Mouse (Mus musculus): ENCODE results near the gene Btn2a2.
A peak's percentile ranks its signal among the peaks of the same experiment; 100 is the strongest.
"Not testable (repeated sequence)": the region's sequence is repeated elsewhere in the genome, so short reads cannot be mapped to it uniquely, and the experiment has no call there.

Btn2a2 gene

DNA sequence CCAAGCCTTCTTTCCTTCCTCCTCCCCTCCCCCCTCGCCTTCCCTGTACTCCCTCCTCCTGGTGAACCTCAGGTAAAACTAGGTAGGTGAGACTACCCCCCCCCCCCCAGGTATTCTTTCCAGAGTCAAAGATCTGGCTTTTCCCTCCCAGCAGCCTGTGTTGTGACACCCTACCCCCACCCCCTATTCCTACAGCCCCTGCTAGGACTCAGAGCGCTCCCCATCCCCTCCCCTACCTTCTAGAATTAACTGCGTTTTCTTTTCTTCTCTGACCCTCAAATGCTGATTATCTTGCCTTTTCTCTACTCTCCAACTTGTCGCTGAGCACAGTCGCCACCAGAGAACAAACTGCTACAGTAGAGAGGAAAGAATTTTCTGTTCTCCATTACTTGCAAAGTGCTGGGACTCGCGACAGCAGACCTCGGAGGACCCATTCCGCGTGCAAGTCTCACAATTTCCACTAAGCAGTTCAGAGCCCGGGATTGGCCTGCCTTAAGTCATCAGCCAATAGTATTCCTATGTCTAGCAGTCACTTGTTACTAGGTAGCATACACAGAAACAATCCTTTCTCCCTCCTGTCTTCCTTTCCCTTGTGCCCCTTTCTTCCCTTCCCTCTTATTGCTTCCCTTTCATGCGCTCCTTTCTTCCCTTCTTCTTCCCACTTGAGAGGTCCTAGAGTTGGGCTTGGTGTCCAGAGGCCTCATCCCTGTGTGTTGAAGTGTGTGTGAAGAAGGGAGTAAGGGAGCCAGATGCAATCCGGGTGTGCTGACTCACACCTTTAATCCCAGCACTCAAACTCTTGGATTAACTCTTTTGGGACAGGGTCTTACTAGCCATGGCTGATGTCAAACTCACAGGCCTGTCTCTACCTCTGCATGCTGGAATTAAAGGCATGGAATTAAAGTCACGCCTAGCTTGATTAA, at the start of gene Btn2a2:
TSS of gene Btn2a2 (minus strand) at position 458 of the 923 bp plus-strand sequence.
- no peak for DNase-seq (ENCODE audit: low spot score)

- DNase-seq (ENCODE audit: low spot score) = no peak
Measured at GRCm38 (mm10) chr13:23538249-23538648, 49.6 kb upstream of the Btn2a2 start.

GRCm38 (mm10) chr13:23537006-23537710, 48.5 kb upstream of the Btn2a2 start:
- no peak for DNase-seq (ENCODE audit: low spot score)

GRCm38 (mm10) chr13:23536076-23536822, 47.6 kb upstream of the Btn2a2 start:
- DNase-seq (ENCODE audit: low spot score) = no peak

GRCm38 (mm10) chr13:23535137-23536075, 46.7 kb upstream of the Btn2a2 start, which contains the start of gene Hist1h3g:
Gene Hist1h3g (plus strand): TSS chr13:23535422.
- DNase-seq (ENCODE audit: low spot score) = not testable (repeated sequence)

DNA sequence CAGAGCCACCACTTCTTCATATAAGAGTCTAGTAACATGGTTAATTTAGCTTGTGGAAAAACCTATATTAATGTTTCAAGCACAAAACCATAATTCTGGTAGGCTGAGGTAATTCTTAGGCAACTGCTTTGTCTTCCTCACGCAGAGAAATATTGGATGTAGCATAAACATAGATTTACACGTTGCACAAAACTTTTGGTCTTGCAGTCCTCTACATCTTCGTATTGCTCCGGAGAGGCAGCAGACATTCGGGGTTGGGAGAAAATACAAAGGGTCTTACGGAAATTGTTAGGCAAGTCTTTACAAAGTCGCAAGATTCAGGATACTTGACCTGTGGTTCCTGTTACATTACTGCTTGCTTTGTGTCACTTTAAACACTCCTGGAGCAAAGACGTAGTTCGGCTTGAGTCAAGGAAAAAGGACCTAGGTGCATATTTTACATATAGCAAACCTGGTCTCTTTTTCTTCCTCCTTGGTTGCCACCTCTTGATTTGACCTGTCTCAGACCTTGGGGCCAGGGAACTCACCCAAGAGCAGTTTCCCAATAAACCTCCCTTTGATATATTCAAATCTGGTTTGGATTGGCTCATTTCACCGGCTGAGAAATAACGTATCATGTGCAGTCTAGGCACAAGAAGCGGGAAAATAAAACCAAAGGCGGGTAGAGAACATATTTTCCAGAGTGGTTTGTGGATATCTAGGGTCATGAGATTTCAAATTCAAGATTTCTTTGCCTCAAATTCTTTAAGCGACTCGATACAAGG, 45.9 kb upstream of the Btn2a2 start:
- no peak for DNase-seq (ENCODE audit: low spot score)

DNA sequence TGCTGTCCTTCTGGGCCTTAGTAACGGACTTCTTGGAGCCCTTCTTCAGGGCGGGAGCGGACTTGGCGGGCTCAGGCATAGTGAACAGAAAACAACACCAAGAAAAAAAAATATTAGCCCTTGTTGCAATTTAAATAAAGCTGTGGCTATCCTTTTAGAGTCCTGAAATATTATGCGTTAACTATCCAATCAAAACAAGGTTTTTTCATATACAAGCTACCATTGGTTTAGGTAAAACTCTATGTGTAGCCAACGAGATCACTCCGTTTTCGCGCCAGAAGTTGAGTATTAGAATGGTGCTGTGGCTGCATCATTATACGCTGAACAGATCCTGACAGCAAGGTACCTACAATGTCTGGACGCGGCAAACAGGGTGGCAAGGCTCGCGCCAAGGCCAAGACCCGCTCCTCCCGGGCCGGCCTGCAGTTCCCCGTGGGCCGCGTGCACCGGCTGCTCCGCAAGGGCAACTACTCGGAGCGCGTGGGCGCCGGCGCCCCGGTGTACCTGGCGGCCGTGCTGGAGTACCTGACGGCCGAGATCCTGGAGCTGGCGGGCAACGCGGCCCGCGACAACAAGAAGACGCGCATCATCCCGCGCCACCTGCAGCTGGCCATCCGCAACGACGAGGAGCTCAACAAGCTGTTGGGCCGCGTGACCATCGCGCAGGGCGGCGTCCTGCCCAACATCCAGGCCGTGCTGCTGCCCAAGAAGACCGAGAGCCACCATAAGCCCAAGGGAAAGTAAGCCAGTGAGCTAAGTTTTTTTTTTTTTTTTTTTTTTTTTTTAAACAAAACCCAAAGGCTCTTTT, 45.1 kb upstream of the Btn2a2 start, which contains the start of gene Hist1h2af:
TSS of gene Hist1h2af (plus strand) at position 347 of the 808 bp plus-strand sequence.
- DNase-seq (ENCODE audit: low spot score) = not testable (repeated sequence)

DNA sequence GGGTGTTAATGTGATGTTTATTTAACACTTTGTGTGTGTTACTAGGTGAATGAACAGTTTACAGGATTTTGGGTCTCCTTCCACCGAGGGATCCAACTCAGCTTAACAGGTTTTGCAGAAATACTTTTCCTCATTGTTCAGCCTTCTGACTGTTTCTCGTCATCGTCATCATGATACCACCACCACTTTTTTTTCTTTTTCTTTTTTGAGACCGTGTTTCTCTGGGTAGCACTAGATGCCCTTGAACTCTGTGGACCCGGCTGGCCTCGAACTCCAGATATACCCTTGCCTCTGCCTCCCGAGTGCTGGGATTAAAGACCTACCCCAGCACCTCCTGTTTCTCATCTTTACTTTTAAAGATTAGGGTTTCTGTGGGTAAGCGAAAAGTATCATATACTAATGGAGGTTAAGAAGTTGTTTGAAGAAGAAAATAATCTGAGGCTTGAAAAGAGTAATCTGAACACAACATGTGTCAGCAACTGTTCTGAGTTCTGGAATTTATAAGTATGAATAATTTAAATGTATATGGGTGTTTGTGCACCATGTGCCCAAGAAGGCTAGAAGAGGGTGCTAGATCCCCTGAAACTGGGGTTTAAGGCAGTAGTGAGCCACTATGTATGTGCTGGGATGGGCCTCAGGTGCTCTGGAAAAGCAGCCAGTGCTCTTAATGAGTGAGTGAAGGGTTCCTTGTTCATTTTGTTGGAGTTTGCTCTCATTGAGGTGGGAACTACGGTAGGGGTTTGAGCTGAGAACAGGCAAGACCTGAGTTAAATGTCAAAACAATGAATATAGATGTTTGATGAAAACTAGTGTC, 43.8 kb upstream of the Btn2a2 start:
- DNase-seq (ENCODE audit: low spot score) = no peak

- DNase-seq (ENCODE audit: low spot score) = peak; percentile 93
Measured at GRCm38 (mm10) chr13:23530901-23531875, 42.5 kb upstream of the Btn2a2 start, which contains the start of gene Hist1h4h. Gene Hist1h4h (plus strand): TSS chr13:23531050.

- DNase-seq (ENCODE audit: low spot score) = no peak
Measured at GRCm38 (mm10) chr13:23530181-23530900, 41.7 kb upstream of the Btn2a2 start.

DNA sequence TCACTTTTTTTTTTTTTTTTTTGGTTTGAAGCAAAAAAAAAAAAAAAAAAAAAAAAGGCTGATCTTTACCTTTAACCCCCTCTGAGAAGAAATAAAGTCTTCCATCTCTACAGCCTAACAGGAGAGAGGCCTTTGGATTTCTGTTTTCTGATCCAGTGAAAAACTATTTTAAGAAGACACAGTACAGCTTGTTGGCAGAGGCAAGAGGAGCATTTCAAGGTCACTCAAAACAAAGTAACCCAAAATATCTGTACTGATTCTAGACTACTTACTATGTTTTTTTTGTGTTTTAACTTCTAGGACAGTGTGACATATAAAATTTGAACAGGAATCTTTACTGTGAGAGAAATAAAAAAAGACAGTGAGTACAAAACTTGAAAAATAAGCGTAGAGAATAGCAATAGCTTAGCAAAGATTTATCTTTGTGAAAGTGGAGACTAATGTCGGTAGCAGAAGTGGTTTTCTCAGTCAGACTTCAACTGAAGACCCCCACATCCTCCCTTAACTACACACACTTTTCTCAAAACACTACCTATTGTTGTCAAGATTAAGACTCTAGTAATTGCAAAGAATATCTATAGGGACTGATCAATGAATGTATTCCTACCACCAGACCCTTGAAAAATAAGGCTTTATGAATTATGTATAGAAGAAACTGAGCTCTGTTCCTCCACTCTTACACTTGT, 41.0 kb upstream of the Btn2a2 start:
- DNase-seq (ENCODE audit: low spot score) = no peak

DNA sequence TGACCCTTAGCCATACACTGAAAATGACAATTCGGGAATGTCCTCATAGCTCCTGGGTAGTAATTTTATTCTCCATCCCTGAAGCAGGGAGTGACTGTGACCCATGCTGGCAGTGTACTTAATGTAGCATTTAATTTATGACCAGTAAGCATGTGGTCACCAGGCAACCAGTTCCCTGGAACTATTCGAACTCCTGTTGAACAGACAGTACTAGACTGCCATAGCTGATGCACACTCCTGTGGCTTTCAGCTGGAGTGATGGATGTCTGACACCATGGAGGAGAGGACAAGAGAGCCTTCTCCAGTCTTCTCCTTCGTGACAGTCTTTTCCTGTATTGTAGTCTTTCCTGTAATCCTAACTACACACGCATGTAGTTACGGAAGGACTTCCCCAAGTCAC, 40.3 kb upstream of the Btn2a2 start:
- DNase-seq (ENCODE audit: low spot score) = no peak

DNA sequence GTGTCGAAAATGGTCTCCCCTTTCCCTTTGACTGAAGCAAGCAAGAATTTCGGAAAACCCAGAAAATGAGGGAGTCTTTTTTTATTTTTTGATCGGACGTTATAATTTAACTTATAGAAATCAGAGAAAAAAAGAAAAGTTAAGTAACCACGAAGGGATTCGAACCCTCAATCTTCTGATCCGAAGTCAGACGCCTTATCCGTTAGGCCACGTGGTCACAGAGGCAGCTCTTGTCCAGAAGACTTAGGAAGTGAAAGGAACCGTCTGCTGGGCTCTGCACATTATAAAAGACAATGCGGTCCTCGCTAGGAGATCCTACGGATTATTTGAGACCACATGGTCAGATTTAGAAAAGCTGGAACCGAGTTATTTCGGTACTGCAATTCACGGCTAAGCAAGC, 37.7 kb upstream of the Btn2a2 start:
- peak; percentile 94 for DNase-seq (ENCODE audit: low spot score)

- DNase-seq (ENCODE audit: low spot score) = no peak
Measured at GRCm38 (mm10) chr13:23525901-23526300, 37.2 kb upstream of the Btn2a2 start.

DNA sequence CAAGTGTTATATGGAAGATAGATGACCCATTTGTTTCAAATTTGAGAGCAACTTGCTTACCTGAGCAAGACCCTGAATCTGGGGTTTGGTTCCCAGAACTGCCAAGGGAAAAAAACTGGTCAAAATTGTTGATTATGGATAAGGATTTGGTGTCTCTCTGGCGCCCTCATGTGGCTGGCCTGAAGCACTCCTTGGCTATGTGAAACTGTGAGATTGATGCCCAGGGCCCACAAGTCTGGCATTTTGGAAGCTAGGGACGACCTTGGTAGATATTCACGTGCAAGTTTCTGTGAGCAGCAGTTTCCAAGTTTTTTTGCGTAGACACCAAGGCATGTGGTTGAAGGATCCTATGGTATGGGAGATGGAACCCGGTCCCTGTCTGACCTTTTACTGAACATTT, 36.0 kb upstream of the Btn2a2 start:
- no peak for DNase-seq (ENCODE audit: low spot score)

- no peak for DNase-seq (ENCODE audit: low spot score)
Measured at GRCm38 (mm10) chr13:23523976-23524375, 35.3 kb upstream of the Btn2a2 start.

All from ovary, postnatal 10 days (tissue).